ENCODE assay signal across 8 mouse cellular contexts in the genomic region with DNA sequence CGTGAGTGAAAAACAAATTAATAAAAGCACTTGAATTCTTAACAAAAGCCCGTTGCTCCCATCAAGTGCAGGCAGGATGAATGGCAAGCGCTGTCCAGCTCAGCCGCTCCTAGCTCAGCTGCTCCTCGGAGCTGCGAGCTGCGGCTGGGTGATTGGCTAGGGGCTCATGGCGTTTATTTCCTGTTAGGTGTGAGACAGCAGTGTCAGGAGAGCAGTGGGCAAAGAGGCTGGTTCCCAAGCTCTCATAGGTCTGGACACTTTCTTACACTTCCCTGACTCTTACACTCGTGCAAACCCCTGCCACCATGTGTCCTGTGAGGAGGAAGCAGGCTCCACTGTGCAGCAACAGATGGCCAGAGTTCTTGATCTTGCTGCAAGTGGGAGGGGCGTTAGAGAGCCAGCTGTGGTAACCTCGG. TPM values are rescaled to one million over a fixed set of nuclear protein-coding genes. Genes with fewer than 3 reads are reported as not detected.
DNase-seq lines count a peak whose midpoint lies in the region; ATAC-seq and TF ChIP-seq lines count a peak whose summit lies in the region.

No protein-coding gene starts in this region.

- H3K27me3 ChIP-seq in forebrain, embryonic 12.5 days: peaks cover 6% of the 10 kb centered on the region; the same call in 1 of the 2 replicates
- no peaks in the 10 kb centered on the region for H3K27me3 ChIP-seq in intestine, postnatal 0 days (replicated peaks; ENCODE audit: control insufficient read depth, insufficient read depth, low read length)
- no peaks in the 10 kb centered on the region for H3K27me3 ChIP-seq in midbrain, embryonic 12.5 days

- WGBS in forebrain, embryonic 12.5 days: 2% methylated on average over 11 of the region's 11 CpGs
- under 1% methylated on average over 11 of the region's 11 CpGs for WGBS in intestine, postnatal 0 days
- 2% methylated on average over 11 of the region's 11 CpGs for WGBS in midbrain, embryonic 12.5 days

- TF ChIP-seq CTCF in intestine, postnatal 0 days (IDR thresholded peaks at IDR 0.05; ENCODE audit: low read depth): no peak

- no peak overlapping the region for H3K9ac ChIP-seq in forebrain, embryonic 12.5 days
- 0 out of 2 replicates have a peak overlapping the region, but pooled peaks have one; percentile 19 for H3K9ac ChIP-seq in intestine, postnatal 0 days (ENCODE audit: low read depth, low read length)
- H3K9ac ChIP-seq in midbrain, embryonic 12.5 days (replicated peaks): peak overlapping the region; percentile 31; the same call in 1 of the 2 replicates

- peak; percentile 30 for DNase-seq in ovary, postnatal 36 days (ENCODE audit: low spot score)
- DNase-seq in ovary, postnatal 10 days (ENCODE audit: low spot score): no peak
- no peak for DNase-seq in urinary bladder, postnatal 4 days (ENCODE audit: low spot score in 2 of 2)
- no peak for DNase-seq in T-cell, adult 2 months (ENCODE audit: low spot score)
- DNase-seq in urinary bladder, adult 2 months (ENCODE audit: low spot score): no peak

- peak; percentile 65 for ATAC-seq in forebrain, embryonic 12.5 days (ENCODE audit: low FRiP score)
- peak; percentile 64 for ATAC-seq in intestine, postnatal 0 days
- peak; percentile 82 for ATAC-seq in midbrain, embryonic 12.5 days (ENCODE audit: low FRiP score, low read depth)

- peak overlapping the region; percentile 20 for H3K4me3 ChIP-seq in forebrain, embryonic 12.5 days (replicated peaks)
- H3K4me3 ChIP-seq in intestine, postnatal 0 days (ENCODE audit: low read depth, low read length): no peak overlapping the region
- H3K4me3 ChIP-seq in midbrain, embryonic 12.5 days: peak overlapping the region; percentile 25

- no peaks in the 10 kb centered on the region for H3K36me3 ChIP-seq in forebrain, embryonic 12.5 days (replicated peaks)
- H3K36me3 ChIP-seq in intestine, postnatal 0 days (ENCODE audit: control insufficient read depth, insufficient read depth): 0 out of 2 replicates have a peak, but pooled peaks cover 9% of the 10 kb centered on the region
- no peaks in the 10 kb centered on the region for H3K36me3 ChIP-seq in midbrain, embryonic 12.5 days

- H3K9me3 ChIP-seq in forebrain, embryonic 12.5 days: no peaks in the 10 kb centered on the region
- no peaks in the 10 kb centered on the region for H3K9me3 ChIP-seq in intestine, postnatal 0 days (ENCODE audit: control insufficient read depth)
- no peaks in the 10 kb centered on the region for H3K9me3 ChIP-seq in midbrain, embryonic 12.5 days

- no peak overlapping the region for H3K27ac ChIP-seq in forebrain, embryonic 12.5 days
- H3K27ac ChIP-seq in intestine, postnatal 0 days (ENCODE audit: low read depth, low read length): no peak overlapping the region
- no peak overlapping the region for H3K27ac ChIP-seq in midbrain, embryonic 12.5 days (replicated peaks)

- peaks cover 7% of the 10 kb centered on the region; the same call in 1 of the 2 replicates for H3K4me1 ChIP-seq in forebrain, embryonic 12.5 days
- H3K4me1 ChIP-seq in intestine, postnatal 0 days (replicated peaks; ENCODE audit: control insufficient read depth, insufficient read depth, low read length): no peaks in the 10 kb centered on the region
- H3K4me1 ChIP-seq in midbrain, embryonic 12.5 days: peaks cover 4% of the 10 kb centered on the region; the same call in 1 of the 2 replicates

- peak overlapping the region; percentile 46 for H3K4me2 ChIP-seq in forebrain, embryonic 12.5 days
- peak overlapping the region; percentile 55 for H3K4me2 ChIP-seq in intestine, postnatal 0 days (replicated peaks; ENCODE audit: low read depth)
- peak overlapping the region; percentile 56 for H3K4me2 ChIP-seq in midbrain, embryonic 12.5 days (replicated peaks)

RNA-seq across cellular contexts. Expression of a gene that starts 53.5 kb away (rescaled TPM):
- polyA plus RNA-seq in forebrain, embryonic 12.5 days (2016; fragmentation: Nextera tagmentation; extraction: Ambion mirVana): 0.06 and 0.09 TPM in 2 replicates
- 61.6 and 75.4 TPM in 2 replicates for polyA plus RNA-seq in intestine, postnatal 0 days (2015; fragmentation: Nextera tagmentation; extraction: Ambion mirVana)
- not detected in 2 replicates for polyA plus RNA-seq in midbrain, embryonic 12.5 days (2016; fragmentation: Nextera tagmentation; extraction: Ambion mirVana)
- polyA plus RNA-seq in urinary bladder, adult 2 months (2012; rRNA removed): 0.34 and 0.80 TPM in 2 replicates

RNA-seq across cellular contexts. Expression of a gene that starts 55.3 kb away (rescaled TPM):
- 16.3 and 19.7 TPM in 2 replicates for polyA plus RNA-seq in forebrain, embryonic 12.5 days (2016; fragmentation: Nextera tagmentation; extraction: Ambion mirVana)
- 9.6 TPM in 2 replicates for polyA plus RNA-seq in intestine, postnatal 0 days (2015; fragmentation: Nextera tagmentation; extraction: Ambion mirVana)
- polyA plus RNA-seq in midbrain, embryonic 12.5 days (2016; fragmentation: Nextera tagmentation; extraction: Ambion mirVana): 17.1 and 17.7 TPM in 2 replicates
- polyA plus RNA-seq in urinary bladder, adult 2 months (2012; rRNA removed): 6.2 and 9.9 TPM in 2 replicates

Comparison
In these comparisons a context has a peak if more than half of its experiments do, and no peak if none do; other contexts are left out.
1. RNA of a gene that starts 53.5 kb away (polyA plus RNA-seq): 61.6 to 75.4 TPM in intestine, postnatal 0 days; 0.34 to 0.80 TPM in urinary bladder, adult 2 months, 0.06 to 0.09 TPM in forebrain, embryonic 12.5 days and not detected in midbrain, embryonic 12.5 days; every median in the first group is over 10 times any median in the second.
2. Peak in every context shown above with its lines, with median percentiles within 50 percentile points of each other: ATAC-seq and H3K4me2 ChIP-seq.